Mouse (Mus musculus): ENCODE results near the gene Lamc2.

The Lamc2 gene

GRCm38 (mm10) chr1:153180160-153180559, 6.1 kb downstream of the Lamc2 start:
- in situ Hi-C loops (cut with MboI, MseI), result no loop called here

GRCm38 (mm10) chr1:153174801-153175200, 11.4 kb downstream of the Lamc2 start:
- in situ Hi-C loops (cut with MboI, MseI), result no loop called here

GRCm38 (mm10) chr1:153173276-153173675, 13.0 kb downstream of the Lamc2 start:
- in situ Hi-C loops (cut with MboI, MseI), result no loop called here

GRCm38 (mm10) chr1:153172291-153172731, 13.9 kb downstream of the Lamc2 start:
- in situ Hi-C loops (cut with MboI, MseI), result no loop called here

GRCm38 (mm10) chr1:153171011-153171410, 15.2 kb downstream of the Lamc2 start:
- in situ Hi-C loops (cut with MboI, MseI), result no loop called here

- in situ Hi-C loops (cut with MboI, MseI), result no loop called here
Observed at GRCm38 (mm10) chr1:153168293-153168692, 18.0 kb downstream of the Lamc2 start.

- in situ Hi-C loops (cut with MboI, MseI), result no loop called here
Observed at GRCm38 (mm10) chr1:153163831-153164230, 22.4 kb downstream of the Lamc2 start.

GRCm38 (mm10) chr1:153159137-153159536, 27.1 kb downstream of the Lamc2 start:
- in situ Hi-C loops (cut with MboI, MseI), result no loop called here

- in situ Hi-C loops (cut with MboI, MseI), result no loop called here
Observed at GRCm38 (mm10) chr1:153157021-153157623, 29.1 kb downstream of the Lamc2 start.

GRCm38 (mm10) chr1:153155364-153155763, 30.9 kb downstream of the Lamc2 start:
- in situ Hi-C loops (cut with MboI, MseI), result no loop called here

GRCm38 (mm10) chr1:153153619-153154137, 32.6 kb downstream of the Lamc2 start:
- in situ Hi-C loops (cut with MboI, MseI), result no loop called here

- in situ Hi-C loops (cut with MboI, MseI), result no loop called here
Observed at GRCm38 (mm10) chr1:153152594-153152993, 33.7 kb downstream of the Lamc2 start.

GRCm38 (mm10) chr1:153145791-153146190, 40.5 kb downstream of the Lamc2 start:
- in situ Hi-C loops (cut with MboI, MseI), result loop anchor here (10.0 kb wide), 1 partner anchor 1261 kb away; no protein-coding TSS in a partner anchor

GRCm38 (mm10) chr1:153144021-153144420, 42.2 kb downstream of the Lamc2 start:
- in situ Hi-C loops (cut with MboI, MseI), result loop anchor here (10.0 kb wide), 1 partner anchor 1259 kb away; no protein-coding TSS in a partner anchor

- in situ Hi-C loops (cut with MboI, MseI), result loop anchor here (10.0 kb wide), 1 partner anchor 1256 kb away; no protein-coding TSS in a partner anchor
Observed at GRCm38 (mm10) chr1:153140747-153141228, 45.5 kb downstream of the Lamc2 start.

- in situ Hi-C loops (cut with MboI, MseI), result loop anchor here (10.0 kb wide), 1 partner anchor 1255 kb away; no protein-coding TSS in a partner anchor
Observed at GRCm38 (mm10) chr1:153140265-153140664, 46.0 kb downstream of the Lamc2 start.

- in situ Hi-C loops (cut with MboI, MseI), result loop anchor here (10.0 kb wide), 1 partner anchor 1255 kb away; no protein-coding TSS in a partner anchor
Observed at GRCm38 (mm10) chr1:153139635-153140034, 46.6 kb downstream of the Lamc2 start.

GRCm38 (mm10) chr1:153138486-153138885, 47.8 kb downstream of the Lamc2 start:
- in situ Hi-C loops (cut with MboI, MseI), result no loop called here

- in situ Hi-C loops (cut with MboI, MseI), result no loop called here
Observed at GRCm38 (mm10) chr1:153136647-153137046, 49.6 kb downstream of the Lamc2 start.

GRCm38 (mm10) chr1:153133865-153134781, 52.1 kb downstream of the Lamc2 start:
- in situ Hi-C loops (cut with MboI, MseI), result no loop called here

GRCm38 (mm10) chr1:153129992-153130713, 56.1 kb downstream of the Lamc2 start:
- in situ Hi-C loops (cut with MboI, MseI), result no loop called here
